Mouse (Mus musculus): ENCODE measurements around the gene Ercc6. TPM values are rescaled to one million over a fixed set of nuclear protein-coding genes. Genes with fewer than 3 reads are reported as not detected.

Ercc6 gene
- total RNA-seq, 2 experiments from 2014 or later: 3.8 to 4.5 TPM

DNA sequence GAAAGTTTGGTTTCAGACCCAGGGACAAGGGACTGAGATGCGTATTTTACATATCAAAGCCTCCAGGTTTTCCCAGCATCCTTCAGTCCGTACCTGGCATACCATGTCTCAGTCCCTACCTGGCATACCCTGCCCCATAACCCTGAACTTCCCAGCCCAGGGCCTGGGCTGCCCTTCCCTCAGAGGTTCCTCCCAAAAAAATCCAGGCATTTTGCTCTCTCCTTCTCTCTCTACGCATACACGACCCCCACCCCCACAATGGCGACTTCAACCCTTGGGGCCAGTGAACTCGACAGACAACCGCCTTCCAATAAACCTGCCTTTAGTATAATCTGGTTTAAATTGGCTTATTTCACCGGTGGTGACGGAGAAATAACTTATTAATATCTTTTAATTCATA lies 409 bp upstream of the Ercc6 start:
- intact Hi-C loops (cut with DNase I): no loop called here
- DNase-seq: no peak

DNA sequence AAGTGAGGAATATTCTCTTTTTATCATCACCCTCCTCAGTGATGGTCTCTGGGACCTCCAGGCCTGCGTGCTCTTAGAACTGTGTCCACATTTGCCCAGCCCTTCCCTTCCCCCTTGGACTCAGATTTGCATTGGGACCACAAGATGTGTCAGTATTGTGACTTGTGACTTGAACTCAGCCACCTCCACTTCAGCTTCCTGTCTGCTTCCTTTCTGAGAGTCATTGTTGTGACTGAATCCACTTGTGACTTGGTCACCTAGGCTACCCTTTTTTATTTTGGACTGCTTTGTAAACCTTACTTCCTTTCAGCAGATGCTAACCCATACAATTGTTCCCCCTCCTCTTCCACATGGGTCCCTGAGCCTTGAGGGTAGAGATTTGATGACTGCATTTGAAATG lies 2.8 kb downstream of the Ercc6 start:
- DNase-seq: no peak

DNA sequence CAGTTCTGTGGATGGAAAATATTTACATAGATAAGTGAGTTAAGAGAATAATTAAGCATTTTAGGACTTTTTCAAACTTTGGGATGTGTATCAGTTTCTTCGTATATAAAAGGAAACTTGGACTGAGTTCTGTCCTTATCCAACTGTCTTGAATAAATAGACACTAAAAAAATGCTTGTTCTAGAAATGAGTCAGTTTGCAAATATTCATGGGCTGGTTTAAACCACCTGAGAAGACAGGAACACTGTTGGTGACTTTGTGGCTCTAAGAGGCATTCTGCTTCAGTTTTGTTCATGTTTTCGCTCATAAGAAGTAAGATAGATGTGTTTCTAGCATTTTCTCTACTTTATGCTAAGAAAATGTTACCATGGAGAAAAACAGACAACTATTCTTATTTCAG lies 5.2 kb downstream of the Ercc6 start:
- intact Hi-C loops (cut with DNase I): no loop called here
- no peak for DNase-seq

More for the DNA sequence above, 2.8 kb downstream of the Ercc6 start:
- intact Hi-C loops (cut with DNase I): no loop called here

DNA sequence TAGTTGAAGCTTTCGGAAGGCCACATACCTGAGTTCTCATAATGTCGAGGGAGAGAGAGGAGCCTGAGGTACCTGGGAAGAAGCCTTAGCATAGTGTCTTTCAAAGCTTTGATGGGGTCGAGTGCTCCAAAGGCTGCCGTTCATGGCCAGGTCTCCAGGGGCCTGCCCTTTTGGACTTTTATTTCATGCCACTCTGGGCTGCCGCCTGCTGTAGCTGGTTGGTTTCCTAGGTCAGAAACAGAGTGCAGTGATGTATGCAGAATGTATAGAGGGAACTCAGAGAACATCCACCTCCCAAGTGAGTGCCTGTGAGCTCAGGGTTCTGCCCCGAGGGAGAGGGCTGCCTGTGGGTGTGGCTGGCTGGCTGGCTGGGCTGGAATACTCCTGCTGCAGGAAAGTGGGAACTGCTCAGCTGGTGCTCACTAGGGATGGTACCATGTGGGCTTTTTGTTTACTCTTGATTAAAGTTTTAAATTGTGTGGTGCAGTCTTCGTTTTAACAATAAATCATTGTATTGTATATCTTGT lies 7.1 kb downstream of the Ercc6 start:
- no peak for DNase-seq
- intact Hi-C loops (cut with DNase I): no loop called here

DNA sequence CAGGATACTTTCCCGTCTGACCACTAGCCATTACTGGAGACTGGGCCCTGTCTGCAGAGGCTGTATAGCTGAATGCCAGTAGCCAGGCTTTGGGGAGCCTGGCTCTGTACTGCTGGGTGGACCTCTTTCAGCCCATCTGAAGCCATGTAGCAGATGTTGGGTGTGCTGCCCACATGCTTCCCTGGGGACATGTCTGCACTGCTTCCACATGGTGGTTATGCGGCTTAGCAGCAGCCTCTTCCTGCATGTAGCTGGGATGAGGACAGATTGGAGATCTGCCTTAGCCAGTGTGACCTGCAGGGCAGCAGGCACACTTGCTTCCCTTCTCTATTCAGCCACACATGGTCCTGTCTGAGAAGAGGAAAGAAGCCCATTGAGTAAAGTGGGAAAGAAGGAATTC lies 9.0 kb downstream of the Ercc6 start:
- intact Hi-C loops (cut with DNase I): no loop called here

DNA sequence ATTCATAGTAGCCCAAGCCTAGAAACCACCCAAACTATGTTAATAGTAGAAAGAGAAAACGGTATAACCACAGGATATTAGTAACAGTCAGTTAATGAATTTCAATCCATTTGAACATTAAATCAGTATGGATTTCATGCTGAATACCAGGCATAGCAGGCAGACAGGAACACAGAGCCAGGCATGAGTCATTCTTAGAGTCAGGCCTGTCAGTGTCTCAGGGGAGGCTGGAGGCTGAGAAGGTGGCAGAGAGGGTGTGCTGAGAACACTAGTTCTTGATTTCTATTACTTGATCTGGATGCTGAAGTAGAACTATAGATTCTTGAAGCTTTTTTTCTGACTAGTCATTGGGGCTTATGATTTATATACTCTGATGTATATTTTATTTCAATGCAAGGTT lies 10.8 kb downstream of the Ercc6 start:
- intact Hi-C loops (cut with DNase I): no loop called here
- no peak for DNase-seq

More for the DNA sequence above, 9.0 kb downstream of the Ercc6 start:
- no peak for DNase-seq

DNA sequence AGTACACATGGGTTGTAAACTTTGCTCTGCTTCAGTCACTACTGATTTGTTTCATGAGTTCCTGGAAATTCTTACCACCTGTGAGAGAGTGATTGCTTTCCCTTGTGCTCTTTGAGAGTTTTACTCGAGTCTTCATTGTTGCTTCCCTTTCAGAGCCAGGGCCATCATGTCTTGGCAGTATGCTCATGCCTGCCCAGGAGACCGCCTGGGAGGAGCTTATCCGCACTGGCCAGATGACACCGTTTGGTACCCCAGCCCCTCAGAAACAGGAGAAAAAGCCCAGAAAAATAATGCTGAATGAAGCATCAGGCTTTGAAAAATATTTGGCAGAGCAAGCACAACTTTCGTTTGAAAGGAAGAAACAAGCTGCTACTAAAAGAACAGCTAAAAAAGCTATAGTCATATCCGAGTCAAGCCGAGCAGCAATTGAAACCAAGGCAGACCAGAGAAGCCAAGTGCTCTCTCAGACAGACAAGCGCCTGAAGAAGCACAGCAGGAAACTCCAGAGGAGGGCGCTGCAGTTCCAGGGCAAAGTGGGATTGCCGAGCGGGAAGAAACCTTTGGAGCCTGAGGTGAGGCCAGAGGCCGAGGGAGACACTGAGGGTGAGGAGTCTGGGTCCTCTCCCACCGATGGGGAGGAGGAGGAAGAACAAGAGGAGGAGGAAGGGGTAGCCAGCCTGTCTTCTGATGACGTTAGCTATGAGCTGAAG lies 12.8 kb downstream of the Ercc6 start:
- DNase-seq: no peak
- intact Hi-C loops (cut with DNase I): no loop called here

DNA sequence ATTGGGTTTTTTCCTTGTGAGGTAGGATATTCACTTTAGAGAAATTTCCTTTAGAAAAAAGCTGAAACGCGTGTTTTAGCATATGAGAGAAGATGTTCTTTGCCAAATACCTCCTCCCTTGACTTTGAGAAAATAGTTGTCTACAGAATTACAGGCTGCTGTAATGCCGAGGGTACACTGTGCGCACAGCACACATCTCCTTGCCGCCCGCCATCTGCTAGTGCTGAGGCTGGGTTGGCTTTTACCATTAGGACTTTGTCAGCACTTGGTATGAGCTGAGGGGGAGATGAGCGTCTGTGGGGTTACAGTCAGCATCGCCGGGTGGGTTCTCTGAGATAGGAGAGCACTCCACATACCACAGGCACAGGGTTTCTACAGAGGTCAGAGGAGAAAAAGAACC lies 13.9 kb downstream of the Ercc6 start:
- intact Hi-C loops (cut with DNase I): no loop called here
- DNase-seq: no peak

DNA sequence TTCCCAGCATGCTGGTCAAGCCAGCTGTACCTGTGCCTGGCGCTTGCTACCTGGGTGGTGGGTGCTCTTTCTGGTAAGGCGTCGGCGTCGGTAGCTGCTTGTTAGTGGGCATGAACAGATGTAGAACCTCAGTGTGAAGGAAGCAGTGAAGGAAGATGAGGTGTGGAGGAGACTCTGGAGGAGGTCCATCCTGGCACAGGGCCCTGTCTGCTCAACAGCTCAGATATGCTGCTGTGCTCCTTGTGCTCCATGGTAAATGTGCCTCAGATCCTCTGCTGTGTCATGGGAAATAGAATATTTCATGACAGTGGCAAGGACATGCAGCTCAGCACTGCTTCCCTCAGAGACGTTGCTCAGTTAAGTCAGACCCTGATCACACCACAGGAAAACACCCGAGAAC lies 15.7 kb downstream of the Ercc6 start:
- no peak for DNase-seq
- intact Hi-C loops (cut with DNase I): no loop called here

DNA sequence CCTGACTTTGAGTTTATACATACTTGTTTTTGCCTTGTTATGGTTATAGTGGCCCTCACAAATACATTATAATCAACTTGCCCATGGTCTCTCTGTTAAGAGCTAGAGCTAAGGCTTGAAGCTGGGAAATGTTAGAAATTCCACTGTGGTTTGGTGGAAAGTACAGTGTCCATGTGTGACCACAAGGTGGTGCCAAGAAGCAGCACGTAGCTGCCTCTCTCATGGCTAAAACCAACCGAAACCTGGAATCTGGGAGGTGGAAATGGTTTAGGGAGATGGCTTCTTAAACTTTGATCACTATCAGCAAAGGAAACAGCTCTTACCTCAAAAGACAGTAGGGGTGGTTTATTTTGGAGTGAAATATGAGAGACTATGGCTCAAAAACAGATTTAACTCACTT lies 17.6 kb downstream of the Ercc6 start:
- no peak for DNase-seq
- intact Hi-C loops (cut with DNase I): loop anchor here (2.0 to 5.0 kb wide), 3 partner anchors 56 to 416 kb away; no protein-coding TSS in a partner anchor

DNA sequence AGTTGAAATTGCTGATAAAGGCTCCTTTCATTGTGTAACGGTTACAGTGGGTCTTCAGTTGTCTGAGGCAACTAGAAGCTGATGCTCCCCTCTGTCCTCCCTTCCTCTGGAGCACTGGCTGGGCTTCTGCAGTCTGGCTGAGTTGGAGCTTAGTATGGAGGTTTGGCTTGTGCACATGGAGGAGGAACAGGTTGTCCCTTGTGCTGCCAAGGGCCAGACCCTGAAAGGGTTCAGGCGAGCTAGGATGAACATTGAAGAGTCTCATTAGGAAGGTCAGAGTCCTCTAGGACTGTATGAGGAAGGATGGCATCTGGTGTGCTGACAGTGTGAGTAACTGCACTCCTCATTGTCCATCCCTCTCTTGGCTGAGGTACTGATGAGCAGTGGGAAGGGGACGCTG lies 18.1 kb downstream of the Ercc6 start:
- intact Hi-C loops (cut with DNase I): loop anchor here (2.0 to 5.0 kb wide), 3 partner anchors 55 to 416 kb away; no protein-coding TSS in a partner anchor
- no peak for DNase-seq

DNA sequence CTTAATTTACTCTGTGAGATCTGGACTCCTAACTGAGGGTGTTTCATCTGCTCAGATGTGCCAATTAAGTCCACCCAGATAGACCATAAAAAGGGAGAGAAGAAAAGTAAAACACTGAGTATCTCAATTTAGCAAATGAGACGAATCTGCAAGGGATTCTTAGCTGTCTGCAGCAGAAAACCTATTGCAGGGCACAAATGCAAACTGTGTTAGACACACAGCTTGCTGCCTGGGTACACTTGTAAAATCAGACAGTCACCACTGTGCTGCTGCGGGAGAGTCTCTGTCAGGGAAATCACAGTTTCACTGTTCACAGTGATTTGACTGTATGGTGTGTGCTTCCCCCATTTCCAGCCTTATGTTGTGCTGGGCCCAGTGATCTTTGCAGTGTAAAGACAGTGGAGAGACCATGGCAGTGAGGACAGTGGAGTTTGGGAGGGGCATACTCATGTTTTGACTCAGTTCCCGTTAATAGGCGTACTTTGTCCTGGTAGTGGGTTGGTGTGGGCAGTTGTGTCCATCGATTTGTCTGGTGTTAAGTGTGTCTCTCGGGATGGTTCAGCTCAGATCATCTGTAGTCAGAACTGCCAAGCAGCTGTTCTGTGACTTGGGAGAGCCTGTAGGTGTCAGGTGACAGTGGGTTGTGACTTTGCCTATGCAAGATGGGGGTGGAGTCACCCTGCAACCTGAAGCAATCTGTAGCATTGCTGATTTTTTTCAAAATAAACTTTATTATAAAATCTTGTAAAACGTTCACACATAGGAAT lies 19.2 kb downstream of the Ercc6 start:
- intact Hi-C loops (cut with DNase I): loop anchor here (5.0 kb wide), 2 partner anchors 180 to 415 kb away; no protein-coding TSS in a partner anchor
- peak in 1 of 2 experiments; percentile 14 for DNase-seq

DNA sequence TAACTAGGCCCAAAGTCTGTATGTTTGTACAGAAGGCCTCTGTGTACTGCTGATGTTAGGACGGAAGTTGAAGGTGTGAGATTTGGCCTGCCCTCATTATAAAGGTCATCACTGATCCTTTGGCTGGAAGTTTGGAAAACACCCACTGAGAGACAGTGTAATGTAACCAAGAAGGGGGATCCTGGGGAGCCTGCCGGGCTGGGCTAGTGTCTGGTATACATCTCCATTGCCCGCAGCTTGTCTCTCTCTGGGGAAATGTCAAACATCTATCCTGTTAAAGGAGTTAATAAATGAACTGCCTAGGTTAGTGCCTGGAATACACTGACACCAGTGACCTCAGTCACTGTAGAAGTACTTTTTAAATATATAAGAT lies 19.8 kb downstream of the Ercc6 start:
- no peak for DNase-seq
- intact Hi-C loops (cut with DNase I): loop anchor here (5.0 kb wide), 2 partner anchors 179 to 414 kb away; no protein-coding TSS in a partner anchor

DNA sequence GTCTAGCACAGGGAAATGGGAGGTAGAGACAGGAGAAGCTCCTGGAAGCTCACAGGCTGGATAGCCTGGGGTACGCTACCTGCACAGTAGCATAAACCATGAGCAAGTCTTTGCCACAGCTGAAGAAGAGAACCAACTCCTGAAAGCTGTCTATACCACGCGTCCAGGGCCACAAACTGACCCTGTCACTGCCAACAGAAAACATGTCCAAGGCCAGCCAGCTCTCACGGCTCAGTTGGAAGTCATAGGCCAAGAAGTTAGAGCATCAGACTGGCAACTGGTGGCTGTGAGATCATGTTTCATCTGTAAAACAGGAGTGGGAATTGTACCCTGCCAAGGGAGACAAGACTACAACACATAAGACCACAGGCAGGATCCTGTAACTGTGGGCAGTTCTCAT lies 20.3 kb downstream of the Ercc6 start:
- intact Hi-C loops (cut with DNase I): loop anchor here (5.0 kb wide), 2 partner anchors 179 to 414 kb away; no protein-coding TSS in a partner anchor
- no peak for DNase-seq

DNA sequence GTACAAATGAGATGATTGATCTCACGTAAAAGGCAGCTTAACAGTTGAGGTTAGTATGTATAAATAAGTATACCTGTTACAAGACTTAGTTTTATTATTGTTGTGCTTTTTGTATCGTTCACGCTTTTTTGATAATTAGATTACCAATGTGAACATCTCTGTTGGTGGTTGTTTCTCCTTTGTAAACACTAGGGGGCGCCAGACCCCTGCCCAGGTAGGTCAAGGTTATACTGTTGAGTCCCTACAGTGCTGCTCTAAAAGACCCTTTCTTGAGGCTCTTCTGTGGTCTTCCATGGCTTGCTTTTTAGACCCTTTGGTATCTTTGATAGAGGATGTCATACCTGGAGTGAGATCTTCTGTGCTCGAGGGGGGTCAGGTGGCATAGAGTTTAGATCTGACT lies 20.8 kb downstream of the Ercc6 start:
- intact Hi-C loops (cut with DNase I): loop anchor here (5.0 kb wide), 2 partner anchors 178 to 413 kb away; no protein-coding TSS in a partner anchor
- no peak for DNase-seq

DNA sequence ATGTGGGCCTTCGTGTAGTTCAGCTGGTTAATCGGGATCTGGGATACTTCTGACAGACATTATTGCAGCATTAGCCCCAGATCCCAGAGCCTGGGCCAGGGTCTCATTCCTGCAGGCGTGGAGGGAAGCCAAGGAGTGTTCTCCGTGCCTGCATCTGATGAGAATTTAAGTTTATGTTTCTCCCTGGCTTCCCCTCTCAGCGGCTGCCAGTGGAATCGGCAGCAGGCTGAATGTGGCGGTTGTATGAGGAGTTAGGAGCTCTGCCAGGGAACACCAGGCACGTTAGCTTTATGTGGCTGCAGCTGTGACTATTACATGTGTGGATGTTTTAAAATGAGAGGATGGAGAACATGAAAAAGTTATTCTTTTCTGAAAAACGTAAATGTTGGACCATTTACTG lies 23.4 kb downstream of the Ercc6 start:
- intact Hi-C loops (cut with DNase I): no loop called here

DNA sequence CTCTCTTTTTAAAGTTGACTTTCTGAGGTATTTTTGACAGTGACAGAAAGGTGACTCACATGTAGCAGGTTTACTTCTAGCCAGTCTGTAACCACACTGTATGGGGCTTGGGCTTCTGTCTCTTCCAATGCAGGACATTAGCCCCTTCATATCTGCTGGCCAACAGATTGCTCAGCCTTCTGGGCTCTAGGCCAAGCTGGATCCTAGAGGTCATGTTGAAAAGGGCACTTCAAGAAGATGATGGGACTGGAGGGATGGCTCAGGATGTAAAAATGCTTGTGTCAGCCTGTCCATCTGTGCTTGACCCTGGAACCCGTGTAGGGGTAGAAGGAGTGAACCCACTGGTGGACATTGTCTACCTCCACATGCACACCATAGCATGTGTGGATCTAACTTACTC lies 24.8 kb downstream of the Ercc6 start:
- intact Hi-C loops (cut with DNase I): loop anchor here (2.0 kb wide), 1 partner anchor 51 kb away; no protein-coding TSS in a partner anchor
- no peak for DNase-seq

More for the DNA sequence above, 23.4 kb downstream of the Ercc6 start:
- DNase-seq: no peak

DNA sequence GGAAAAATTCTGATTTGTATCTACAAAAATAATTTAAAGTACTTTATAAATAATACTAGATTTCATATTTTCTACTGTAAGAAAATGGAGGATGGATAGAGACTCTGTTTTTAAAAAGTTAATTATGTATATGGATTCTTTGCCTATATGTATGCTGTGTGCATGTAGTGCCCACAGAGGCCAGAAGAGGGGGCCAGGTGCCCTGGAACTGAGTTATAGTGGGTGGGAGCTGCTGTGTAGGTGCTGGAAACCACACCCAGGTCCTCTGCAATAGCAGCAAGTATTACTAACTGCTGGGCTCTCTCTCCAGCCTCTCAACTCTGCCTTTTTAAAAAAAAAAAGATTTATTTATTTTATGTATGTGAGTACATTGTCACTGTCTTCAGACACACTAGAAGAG lies 29.8 kb downstream of the Ercc6 start:
- intact Hi-C loops (cut with DNase I): no loop called here
- DNase-seq: no peak

DNA sequence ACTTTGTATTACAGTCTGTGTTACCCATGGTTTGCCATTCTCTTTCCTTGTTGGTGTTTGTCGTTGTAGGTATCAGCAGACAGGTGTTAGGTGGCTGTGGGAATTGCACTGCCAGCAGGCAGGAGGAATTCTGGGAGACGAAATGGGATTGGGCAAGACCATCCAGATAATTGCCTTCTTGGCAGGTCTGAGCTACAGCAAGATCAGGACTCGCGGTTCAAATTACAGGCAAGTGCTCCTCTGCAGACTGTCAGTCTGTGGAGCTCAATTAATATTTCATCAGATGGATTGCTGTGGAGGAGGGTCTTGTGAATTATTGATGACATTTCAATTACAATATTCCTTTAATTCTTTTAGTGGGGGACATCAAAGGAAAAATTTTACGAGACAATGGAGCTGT lies 33.4 kb downstream of the Ercc6 start:
- intact Hi-C loops (cut with DNase I): no loop called here
- no peak for DNase-seq

DNA sequence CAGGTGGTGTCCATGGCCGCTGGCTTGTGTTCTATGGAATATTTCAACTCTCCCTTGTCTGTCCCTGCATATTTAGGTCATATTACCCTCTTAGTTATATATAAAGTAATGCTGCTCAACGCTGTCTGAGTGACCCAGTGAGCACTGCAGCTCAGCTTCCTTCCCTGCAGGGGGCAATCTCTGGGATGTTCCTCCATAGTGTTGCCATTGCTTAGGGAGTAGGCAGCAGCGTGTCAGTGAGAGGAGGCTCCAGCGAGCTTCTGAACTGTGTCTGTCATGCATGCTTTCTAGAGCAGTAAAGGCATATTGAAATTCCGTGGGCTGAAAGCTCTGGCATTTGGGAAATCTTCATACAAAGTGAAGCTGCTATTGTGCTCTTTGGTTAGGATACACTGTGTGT lies 38.5 kb downstream of the Ercc6 start:
- DNase-seq: no peak
- intact Hi-C loops (cut with DNase I): no loop called here

DNA sequence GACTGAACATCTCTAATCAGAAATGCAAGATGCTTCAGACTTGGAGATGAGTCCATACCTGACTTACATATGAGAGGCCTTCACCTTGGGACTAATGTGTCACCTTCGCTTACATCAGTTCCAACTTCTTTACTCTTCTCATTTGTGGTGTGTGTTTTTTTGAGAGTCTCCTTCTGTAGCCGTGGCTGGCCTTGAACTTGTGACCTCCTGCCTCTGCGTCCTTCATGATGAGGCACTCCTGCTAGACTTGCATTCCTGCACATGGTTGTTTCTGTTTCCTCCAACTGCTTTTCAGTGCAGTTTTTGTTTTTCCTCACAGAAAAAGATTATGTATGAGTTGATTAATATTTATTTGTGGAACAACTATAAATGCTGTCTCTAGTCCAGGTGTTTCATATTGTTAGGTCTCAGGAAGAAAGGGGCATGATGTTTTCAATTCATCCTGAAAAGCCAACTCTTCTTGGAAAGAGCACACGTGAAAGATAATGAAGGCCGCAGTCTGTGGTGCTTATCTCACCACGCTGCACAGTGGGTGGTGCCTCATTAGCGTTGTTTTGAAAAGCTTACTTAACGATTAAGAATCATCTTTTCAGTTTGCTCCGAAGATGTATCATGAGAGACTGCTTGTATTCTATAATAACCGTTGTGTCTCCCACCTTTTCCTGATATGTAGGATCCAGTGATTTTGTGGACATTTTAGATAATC lies 40.0 kb downstream of the Ercc6 start:
- DNase-seq: no peak
- intact Hi-C loops (cut with DNase I): no loop called here

Measured in gastrocnemius, postnatal 36 days (tissue).